Mouse (Mus musculus) gonadal fat pad, adult 2 months (tissue): Measurements from ENCODE around the gene Mipol1. TPM values are rescaled to one million over a fixed set of nuclear protein-coding genes. Genes with fewer than 3 reads are reported as not detected.

ENCODE experiments used
- DNase-seq: peaks from one replicate; pipeline ENCODE4 v3.0.0-alpha.2; 2012; ENCODE audit warnings: low read depth
- polyA plus RNA-seq: library from polyadenylated mRNA; depleted of rRNA; stranded (reverse); fragments of >200 nt; gene quantifications from 2 replicates; pipeline ENCODE4 v1.2.3, GENCODE M21; 2012

Mipol1 gene
- polyA plus RNA-seq, 1 experiment: 2.3 TPM

GRCm38 (mm10) chr12:57428243-57428642, 198.0 kb downstream of the Mipol1 start:
- DNase-seq: no peak

DNA sequence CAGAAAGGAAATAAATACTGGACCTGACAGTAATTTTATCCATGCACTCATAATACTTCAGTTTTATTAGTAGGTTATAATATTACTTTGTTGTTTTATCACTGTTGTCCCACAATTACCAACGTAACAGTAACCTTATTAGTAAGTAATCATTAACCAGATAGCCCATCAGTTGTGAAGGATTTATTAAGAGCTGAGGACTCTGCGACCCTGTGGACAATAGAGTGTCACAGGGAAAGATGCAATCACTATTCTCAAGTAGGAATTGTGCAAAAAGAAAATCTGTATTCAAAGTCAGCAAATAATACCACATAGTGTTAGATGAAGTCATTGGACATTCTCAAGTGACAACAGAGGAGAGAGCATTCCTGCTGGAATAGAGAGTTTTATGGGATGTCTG, 198.5 kb downstream of the Mipol1 start:
- no peak for DNase-seq

- peak; percentile 63 for DNase-seq
Observed at GRCm38 (mm10) chr12:57436939-57437659, 206.9 kb downstream of the Mipol1 start.

- peak; percentile 42 for DNase-seq
Observed at GRCm38 (mm10) chr12:57444281-57444903, 214.2 kb downstream of the Mipol1 start.

GRCm38 (mm10) chr12:57447331-57447730, 217.1 kb downstream of the Mipol1 start:
- no peak for DNase-seq

GRCm38 (mm10) chr12:57449299-57449698, 219.1 kb downstream of the Mipol1 start:
- no peak for DNase-seq

GRCm38 (mm10) chr12:57450017-57450583, 219.9 kb downstream of the Mipol1 start:
- DNase-seq: no peak

DNA sequence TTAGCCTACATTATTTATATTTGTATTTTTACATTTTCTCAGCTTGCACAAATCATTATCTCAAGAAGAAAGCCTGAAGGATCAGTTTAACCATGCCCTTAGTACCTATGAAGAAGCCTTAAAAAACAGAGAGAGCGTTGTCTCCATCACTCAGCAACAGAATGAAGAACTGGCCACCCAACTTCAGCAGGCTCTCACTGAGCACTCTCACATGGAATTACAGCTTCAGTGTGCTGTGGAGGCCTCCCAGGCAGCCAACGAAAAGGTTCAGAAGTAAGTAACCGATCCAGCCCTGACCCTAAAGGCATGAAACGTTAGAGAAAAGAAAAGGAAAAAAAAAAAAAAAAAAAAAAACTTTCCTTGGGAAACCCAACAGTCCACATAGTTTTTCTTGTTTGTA, 226.7 kb downstream of the Mipol1 start:
- DNase-seq: no peak

DNA sequence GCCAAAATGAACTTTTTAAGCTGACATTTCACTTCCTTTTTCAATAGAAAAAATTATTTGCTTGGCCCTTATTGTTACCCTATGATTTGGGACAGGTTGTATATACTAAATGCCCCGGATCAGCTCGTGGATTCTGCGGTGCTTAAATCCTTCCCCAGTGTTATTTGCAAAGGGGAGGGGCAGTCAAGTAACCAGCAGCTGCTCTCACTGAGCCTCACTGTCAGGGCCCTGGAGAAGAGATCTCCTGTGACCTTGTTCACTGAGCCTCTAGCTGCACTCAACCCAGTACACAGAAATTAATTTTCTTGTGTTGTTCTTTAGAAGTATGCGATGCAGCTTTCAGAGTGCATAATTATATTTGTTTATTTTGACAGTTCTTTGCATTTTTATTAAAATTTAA, 227.1 kb downstream of the Mipol1 start:
- DNase-seq: no peak

GRCm38 (mm10) chr12:57464520-57465334, 234.5 kb downstream of the Mipol1 start:
- DNase-seq: no peak

DNA sequence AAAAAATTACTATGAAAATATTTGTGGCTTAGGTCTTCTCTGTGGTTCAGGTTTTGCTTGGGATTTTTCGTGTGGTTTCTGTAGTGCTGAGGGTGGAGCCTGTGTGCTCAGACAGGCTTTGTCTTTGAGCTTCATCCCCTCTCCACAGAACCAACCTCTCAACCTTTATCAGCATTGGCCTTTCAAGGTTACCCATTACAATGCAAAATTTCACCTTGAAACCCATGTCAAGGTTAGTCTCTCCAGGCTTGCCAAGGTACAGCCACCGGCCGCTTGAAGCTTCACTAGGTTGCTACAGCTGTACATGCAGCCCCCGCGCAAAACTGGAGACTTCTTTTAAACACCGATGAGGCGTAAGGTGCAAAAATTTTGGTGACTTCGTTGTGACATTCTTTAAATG, 241.6 kb downstream of the Mipol1 start:
- no peak for DNase-seq

- no peak for DNase-seq
Observed at GRCm38 (mm10) chr12:57476876-57477275, 246.6 kb downstream of the Mipol1 start.

- DNase-seq: no peak
Observed at GRCm38 (mm10) chr12:57481823-57482222, 251.6 kb downstream of the Mipol1 start.

GRCm38 (mm10) chr12:57496347-57497119, 266.3 kb downstream of the Mipol1 start:
- no peak for DNase-seq

- no peak for DNase-seq
Observed at GRCm38 (mm10) chr12:57500246-57500645, 270.0 kb downstream of the Mipol1 start.

DNA sequence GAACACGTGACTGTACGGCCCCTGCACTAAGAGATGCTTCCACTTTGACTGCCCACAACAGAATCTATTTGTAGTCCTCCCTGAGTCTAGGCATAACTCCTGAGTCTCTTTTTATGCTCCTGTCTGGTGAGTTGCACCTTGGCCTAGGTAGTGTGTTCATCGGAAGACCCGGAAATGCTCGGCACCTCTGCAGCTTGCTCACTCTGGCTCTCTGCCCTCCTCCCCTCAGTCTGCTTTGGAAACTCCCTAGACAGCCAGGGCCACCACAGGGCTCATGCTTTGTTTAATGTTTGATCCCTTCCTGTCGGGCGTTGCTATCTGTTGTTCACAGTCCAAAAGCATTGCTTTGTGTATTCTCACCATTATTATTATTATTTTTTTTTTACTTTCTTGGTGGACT, 275.1 kb downstream of the Mipol1 start:
- no peak for DNase-seq

DNA sequence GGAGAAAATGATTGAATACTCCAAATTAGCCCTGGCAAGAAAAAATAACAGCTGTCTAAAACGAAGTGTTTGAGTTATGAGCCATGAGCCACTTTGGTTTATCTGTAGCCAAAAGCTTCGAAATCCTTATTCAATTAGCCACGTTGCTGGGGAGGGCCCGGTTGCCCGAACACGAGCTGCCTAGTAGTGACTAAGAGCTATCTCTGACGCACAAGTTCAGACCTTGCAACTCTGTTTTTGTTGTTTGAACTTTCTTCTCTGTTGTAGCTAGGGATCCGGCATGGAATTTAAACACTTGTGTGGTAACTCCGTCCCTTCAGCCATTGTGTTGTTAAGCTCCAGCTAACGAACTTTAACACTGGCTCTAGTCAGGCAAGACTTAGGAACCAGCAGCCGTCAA, 278.7 kb downstream of the Mipol1 start:
- no peak for DNase-seq

GRCm38 (mm10) chr12:57509726-57510125, 279.5 kb downstream of the Mipol1 start:
- no peak for DNase-seq

- no peak for DNase-seq
Observed at GRCm38 (mm10) chr12:57511127-57511526, 280.9 kb downstream of the Mipol1 start.

GRCm38 (mm10) chr12:57511560-57511959, 281.3 kb downstream of the Mipol1 start:
- DNase-seq: no peak

- no peak for DNase-seq
Observed at GRCm38 (mm10) chr12:57514552-57514951, 284.3 kb downstream of the Mipol1 start.
